Mouse (Mus musculus) adrenal gland, postnatal 10 days (tissue): ENCODE data around the gene Tac4. TPM values are rescaled to one million over a fixed set of nuclear protein-coding genes. Genes with fewer than 3 reads are reported as not detected.

Source experiments
- DNase-seq: peaks from one replicate; pipeline ENCODE4 v3.0.0; 2021; ENCODE audit warnings: mixed read lengths
- total RNA-seq, 2 experiments: library from RNA; stranded (reverse); gene quantifications; 2 replicates each; pipeline ENCODE4 v1.2.3; 2021

Tac4 gene
- total RNA-seq, 2 experiments from 2014 or later, result not detected

- DNase-seq, result no peak
Observed at GRCm38 (mm10) chr11:95263816-95264454, 2.6 kb downstream of the Tac4 start.

- DNase-seq, result no peak
Observed at GRCm38 (mm10) chr11:95264455-95265013, 3.2 kb downstream of the Tac4 start.

GRCm38 (mm10) chr11:95266540-95267245, 5.4 kb downstream of the Tac4 start:
- DNase-seq, result peak; percentile 63

- DNase-seq, result no peak
Observed at GRCm38 (mm10) chr11:95273661-95274060, 12.3 kb downstream of the Tac4 start.

- no peak for DNase-seq
Observed at GRCm38 (mm10) chr11:95274613-95275012, 13.3 kb downstream of the Tac4 start.

- no peak for DNase-seq
Observed at GRCm38 (mm10) chr11:95276056-95276455, 14.7 kb downstream of the Tac4 start.

GRCm38 (mm10) chr11:95279061-95279659, 17.8 kb downstream of the Tac4 start:
- no peak for DNase-seq

GRCm38 (mm10) chr11:95282331-95282730, 21.0 kb downstream of the Tac4 start:
- DNase-seq, result no peak

GRCm38 (mm10) chr11:95291998-95292397, 30.7 kb downstream of the Tac4 start:
- DNase-seq, result no peak

GRCm38 (mm10) chr11:95293017-95293624, 31.8 kb downstream of the Tac4 start:
- DNase-seq, result no peak

GRCm38 (mm10) chr11:95295736-95296135, 34.4 kb downstream of the Tac4 start:
- no peak for DNase-seq

GRCm38 (mm10) chr11:95298146-95298545, 36.8 kb downstream of the Tac4 start:
- DNase-seq, result peak; percentile 31

- DNase-seq, result peak; percentile 46
Observed at GRCm38 (mm10) chr11:95299886-95300285, 38.6 kb downstream of the Tac4 start.

GRCm38 (mm10) chr11:95301772-95302171, 40.4 kb downstream of the Tac4 start:
- DNase-seq, result no peak

GRCm38 (mm10) chr11:95305600-95305999, 44.3 kb downstream of the Tac4 start:
- no peak for DNase-seq

GRCm38 (mm10) chr11:95307526-95307925, 46.2 kb downstream of the Tac4 start:
- DNase-seq, result no peak

GRCm38 (mm10) chr11:95309510-95310006, 48.2 kb downstream of the Tac4 start:
- DNase-seq, result peak; percentile 97

- DNase-seq, result peak; percentile 96
Observed at GRCm38 (mm10) chr11:95310007-95310647, 48.8 kb downstream of the Tac4 start, which contains the start of gene Kat7. Kat7 (minus strand) TSS chr11:95310246.

- peak; percentile 53 for DNase-seq
Observed at GRCm38 (mm10) chr11:95310648-95311424, 49.5 kb downstream of the Tac4 start.

GRCm38 (mm10) chr11:95311425-95311807, 50.1 kb downstream of the Tac4 start:
- no peak for DNase-seq
